Mouse (Mus musculus): ENCODE data around the gene Tesmin. TPM values are rescaled to one million over a fixed set of nuclear protein-coding genes. Genes with fewer than 3 reads are reported as not detected.
A peak's percentile ranks its signal among the peaks of the same experiment; 100 is the strongest.

Tesmin gene
- polyA plus RNA-seq, 2 experiments, result 0.25 to 0.30 TPM

DNA sequence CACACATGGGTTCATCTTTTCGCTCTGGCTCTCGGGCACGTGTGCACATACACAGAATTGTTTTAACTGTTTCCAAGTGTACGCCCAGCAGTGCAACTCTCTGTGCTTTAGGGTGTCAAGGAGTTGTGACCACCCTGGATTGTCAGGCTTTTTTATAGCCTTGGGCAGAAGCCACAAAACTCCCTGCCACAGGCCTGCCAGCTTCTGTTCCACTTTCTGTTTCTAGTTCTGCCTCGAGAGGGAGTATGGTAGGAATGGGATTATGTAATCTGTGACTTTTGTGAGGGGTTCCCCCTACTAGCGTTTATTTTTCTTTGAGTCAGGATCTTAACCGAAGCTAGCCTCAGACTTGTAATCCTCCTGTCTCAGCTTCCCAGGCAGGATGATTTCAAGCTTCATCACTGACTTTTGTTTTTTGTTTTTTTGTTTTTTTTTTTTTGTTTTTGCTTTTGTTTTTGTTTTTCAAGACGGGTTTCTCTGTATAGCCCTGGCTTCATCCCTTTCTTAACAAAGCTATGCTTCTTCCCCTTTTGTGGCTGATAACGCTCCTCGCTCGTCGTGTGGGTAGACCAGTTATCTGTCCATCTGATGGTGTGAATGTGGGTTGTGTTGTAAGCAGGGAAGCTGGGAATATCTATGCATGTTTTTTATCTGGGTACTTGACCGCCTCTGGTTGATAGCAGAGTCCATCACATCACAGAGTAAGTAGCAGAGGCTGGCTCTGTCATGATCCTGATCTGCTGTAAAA lies 28.6 kb upstream of the Tesmin start:
- TF ChIP-seq EP300 (IDR thresholded peaks at IDR 0.05; ENCODE audit: low read depth) (no peak), CTCF (IDR thresholded peaks at IDR 0.05; ENCODE audit: low read depth) (no peak)
- H3K9me3 ChIP-seq (ENCODE audit: control insufficient read depth, low read length), result no peaks in the 10 kb centered on the region
- H3K36me3 ChIP-seq (replicated peaks; ENCODE audit: control insufficient read depth, insufficient read depth, low read depth), result no peaks in the 10 kb centered on the region; the same call in none of the 2 replicates
- 32% methylated on average over 13 of the region's 13 CpGs for WGBS (ENCODE audit: insufficient replicate concordance)
- DNase-seq (ENCODE audit: low read depth in 3 of 3, low spot score in 3 of 3), result no peak
- H3K9ac ChIP-seq (replicated peaks), result no peak overlapping the region
- H3K27ac ChIP-seq, result no peak overlapping the region
- no peak overlapping the region for H3K4me3 ChIP-seq (ENCODE audit: insufficient read depth in 1 of 2, low read depth in 2 of 2, low read length in 2 of 2)
- peaks cover 0 to 7% of the 10 kb centered on the region in 2 experiments; a peak in 2 of 4 replicates for H3K4me1 ChIP-seq (replicated peaks; ENCODE audit: control insufficient read depth in 2 of 2, insufficient read depth in 2 of 2, low read length in 1 of 2)
- H3K27me3 ChIP-seq (ENCODE audit: control insufficient read depth, insufficient read depth, low read length), result no peaks in the 10 kb centered on the region
- no peak overlapping the region for H3K4me2 ChIP-seq (ENCODE audit: low read depth)
- no peak for ATAC-seq (ENCODE audit: insufficient read depth)

DNA sequence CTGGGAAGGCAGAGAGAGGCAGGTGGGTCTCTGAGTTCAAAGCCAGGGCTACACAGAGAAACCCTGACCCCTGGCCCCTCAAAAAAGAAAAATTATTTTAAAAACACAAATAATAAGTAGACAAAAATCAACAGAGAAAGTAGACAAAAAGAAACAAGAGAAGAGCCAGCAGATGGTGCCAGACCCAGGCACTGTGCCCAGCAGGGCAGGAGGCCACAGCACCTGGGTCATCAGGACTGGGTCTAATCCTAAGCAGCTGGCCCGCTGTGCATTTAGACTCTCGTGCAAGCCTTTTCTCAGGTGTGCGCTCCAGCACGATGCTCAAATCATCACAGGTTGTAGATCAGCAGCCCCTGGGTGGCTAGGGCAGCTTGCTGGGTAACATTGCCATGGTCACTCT lies 25.1 kb upstream of the Tesmin start:
- no peak for DNase-seq (ENCODE audit: low read depth in 3 of 3, low spot score in 3 of 3)
- Histone ChIP-seq H3K4me3 (ENCODE audit: insufficient read depth in 1 of 2, low read depth in 2 of 2, low read length in 2 of 2) (no peak overlapping the region), H3K9ac (replicated peaks) (no peak overlapping the region), H3K36me3 (replicated peaks; ENCODE audit: control insufficient read depth, insufficient read depth, low read depth) (peaks cover 2% of the 10 kb centered on the region), H3K9me3 (ENCODE audit: control insufficient read depth, low read length) (no peaks in the 10 kb centered on the region), H3K4me1 (replicated peaks; ENCODE audit: control insufficient read depth in 2 of 2, insufficient read depth in 2 of 2, low read length in 1 of 2) (peaks cover 0 to 7% of the 10 kb centered on the region in 2 experiments; a peak in 2 of 4 replicates), H3K27me3 (ENCODE audit: control insufficient read depth, insufficient read depth, low read length) (no peaks in the 10 kb centered on the region), H3K4me2 (ENCODE audit: low read depth) (no peak overlapping the region), H3K27ac (no peak overlapping the region)
- WGBS (ENCODE audit: insufficient replicate concordance), result 86% methylated on average over 4 of the region's 4 CpGs
- no peak for TF ChIP-seq EP300 (IDR thresholded peaks at IDR 0.05; ENCODE audit: low read depth)
- no peak for TF ChIP-seq CTCF (IDR thresholded peaks at IDR 0.05; ENCODE audit: low read depth)
- no peak for ATAC-seq (ENCODE audit: insufficient read depth)

DNA sequence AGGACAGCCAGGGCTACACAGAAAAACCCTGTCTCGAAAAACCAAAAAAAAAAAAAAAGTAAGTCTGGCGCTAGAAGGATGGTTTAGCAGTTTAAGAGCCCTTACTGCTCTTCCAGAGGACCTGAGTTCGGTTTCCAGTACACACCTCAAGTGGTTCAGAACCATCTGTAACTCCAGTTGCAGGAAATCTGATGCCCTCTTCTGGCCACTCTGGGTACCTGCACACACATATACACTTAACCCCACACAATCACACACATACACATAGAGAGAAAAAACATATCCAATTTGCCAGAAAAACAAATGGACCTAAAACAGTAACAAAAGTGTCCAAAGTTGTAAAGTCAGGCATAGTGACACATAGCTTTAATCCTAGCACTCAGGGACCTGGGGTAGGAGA lies 23.6 kb upstream of the Tesmin start:
- Histone ChIP-seq H3K4me2 (ENCODE audit: low read depth) (no peak overlapping the region), H3K27ac (no peak overlapping the region), H3K9me3 (ENCODE audit: control insufficient read depth, low read length) (no peaks in the 10 kb centered on the region), H3K36me3 (replicated peaks; ENCODE audit: control insufficient read depth, insufficient read depth, low read depth) (peaks cover 2% of the 10 kb centered on the region), H3K4me1 (replicated peaks; ENCODE audit: control insufficient read depth in 2 of 2, insufficient read depth in 2 of 2, low read length in 1 of 2) (peaks cover 0 to 7% of the 10 kb centered on the region in 2 experiments; a peak in 2 of 4 replicates), H3K4me3 (ENCODE audit: insufficient read depth in 1 of 2, low read depth in 2 of 2, low read length in 2 of 2) (no peak overlapping the region), H3K9ac (replicated peaks) (no peak overlapping the region), H3K27me3 (ENCODE audit: control insufficient read depth, insufficient read depth, low read length) (no peaks in the 10 kb centered on the region)
- no peak for DNase-seq (ENCODE audit: low read depth in 3 of 3, low spot score in 3 of 3)
- TF ChIP-seq EP300 (IDR thresholded peaks at IDR 0.05; ENCODE audit: low read depth) (no peak), CTCF (IDR thresholded peaks at IDR 0.05; ENCODE audit: low read depth) (peak; percentile 32)
- WGBS (ENCODE audit: insufficient replicate concordance), result 75% methylated on average over 2 of the region's 3 CpGs
- ATAC-seq (ENCODE audit: insufficient read depth), result no peak

DNA sequence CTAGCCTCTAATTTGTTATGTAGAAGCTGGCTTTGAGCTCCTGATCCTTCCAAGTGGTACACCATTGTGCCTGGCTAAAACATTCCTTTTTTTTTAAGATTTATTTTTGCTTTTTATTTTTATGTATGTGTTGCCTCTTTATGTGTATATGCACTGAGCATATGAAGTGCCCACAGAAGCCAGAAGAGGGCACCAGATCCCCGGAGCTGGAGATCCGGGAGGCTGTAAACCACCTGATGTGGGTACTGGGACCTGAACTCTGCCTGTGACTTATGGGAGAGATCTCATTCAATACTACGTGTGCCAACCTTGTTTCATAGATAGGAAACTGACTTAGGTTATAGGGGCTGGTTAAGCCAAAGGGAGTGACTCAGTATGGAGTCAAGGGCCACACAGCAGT lies 20.4 kb upstream of the Tesmin start:
- TF ChIP-seq CTCF (IDR thresholded peaks at IDR 0.05; ENCODE audit: low read depth) (peak; percentile 11; the same call in 1 of the 2 replicates), EP300 (IDR thresholded peaks at IDR 0.05; ENCODE audit: low read depth) (no peak)
- Histone ChIP-seq H3K9me3 (ENCODE audit: control insufficient read depth, low read length) (no peaks in the 10 kb centered on the region), H3K4me1 (replicated peaks; ENCODE audit: control insufficient read depth in 2 of 2, insufficient read depth in 2 of 2, low read length in 1 of 2) (no peaks in the 10 kb centered on the region), H3K27ac (no peak overlapping the region), H3K4me2 (ENCODE audit: low read depth) (no peak overlapping the region), H3K27me3 (ENCODE audit: control insufficient read depth, insufficient read depth, low read length) (no peaks in the 10 kb centered on the region), H3K36me3 (replicated peaks; ENCODE audit: control insufficient read depth, insufficient read depth, low read depth) (peaks cover 2% of the 10 kb centered on the region), H3K4me3 (ENCODE audit: insufficient read depth in 1 of 2, low read depth in 2 of 2, low read length in 2 of 2) (no peak overlapping the region), H3K9ac (replicated peaks) (no peak overlapping the region)
- ATAC-seq (ENCODE audit: insufficient read depth) (no peak), DNase-seq (ENCODE audit: low read depth in 3 of 3, low spot score in 3 of 3) (no peak)
- WGBS (ENCODE audit: insufficient replicate concordance), result 78% methylated on average over 3 of the region's 3 CpGs

- no peak for DNase-seq (ENCODE audit: low read depth in 3 of 3, low spot score in 3 of 3)
These were observed 15.3 kb upstream of the Tesmin start for GRCm38 (mm10) chr19:3373380-3373779.

More at GRCm38 (mm10) chr19:3373380-3373779, 15.3 kb upstream of the Tesmin start:
- Histone ChIP-seq H3K36me3 (replicated peaks; ENCODE audit: control insufficient read depth, insufficient read depth, low read depth) (peaks cover under 1% of the 10 kb centered on the region; the same call in 1 of the 2 replicates), H3K27ac (no peak overlapping the region), H3K4me1 (replicated peaks; ENCODE audit: control insufficient read depth in 2 of 2, insufficient read depth in 2 of 2, low read length in 1 of 2) (0 out of 4 replicates have a peak, but pooled peaks cover 0 to 3% of the 10 kb centered on the region in 2 experiments), H3K9ac (replicated peaks) (no peak overlapping the region), H3K4me2 (ENCODE audit: low read depth) (no peak overlapping the region), H3K4me3 (ENCODE audit: insufficient read depth in 1 of 2, low read depth in 2 of 2, low read length in 2 of 2) (no peak overlapping the region), H3K27me3 (ENCODE audit: control insufficient read depth, insufficient read depth, low read length) (no peaks in the 10 kb centered on the region), H3K9me3 (ENCODE audit: control insufficient read depth, low read length) (no peaks in the 10 kb centered on the region)
- TF ChIP-seq CTCF (IDR thresholded peaks at IDR 0.05; ENCODE audit: low read depth) (no peak), EP300 (IDR thresholded peaks at IDR 0.05; ENCODE audit: low read depth) (no peak)
- ATAC-seq (ENCODE audit: insufficient read depth), result no peak
- 69% methylated on average over 12 of the region's 12 CpGs for WGBS (ENCODE audit: insufficient replicate concordance)
